Mouse (Mus musculus) neural tube, embryonic 11.5 days (tissue): Measurements from ENCODE around the gene Kcnma1. TPM values are rescaled to one million over a fixed set of nuclear protein-coding genes. Genes with fewer than 3 reads are reported as not detected.

Source experiments
- ATAC-seq: fragments of 200-750 bp; cut with Nextera tagmentation; 2 replicates; pipeline ENCODE4 v1.8.0; 2017; ENCODE audit warnings: moderate number of reproducible peaks, mild to moderate bottlenecking, moderate TSS enrichment, moderate library complexity; ENCODE audit not compliant: insufficient read depth, low FRiP score, low TSS enrichment
- DNase-seq: peaks from one replicate; pipeline ENCODE4 v3.0.0-alpha.2; 2015; ENCODE audit warnings: low spot score
- H3K27ac ChIP-seq: fragments of 300-500 bp; sonication (generic); 2 replicates; pipeline ENCODE4 v1.5.1; 2014; ENCODE audit warnings: low read depth, mild to moderate bottlenecking, low read length
- H3K27me3 ChIP-seq: fragments of 300-500 bp; sonication (generic); 2 replicates; pipeline ENCODE4 v1.6.1; 2014; ENCODE audit warnings: mild to moderate bottlenecking, low read length, mixed read lengths; ENCODE audit not compliant: control insufficient read depth, insufficient read depth
- H3K36me3 ChIP-seq: fragments of 300-500 bp; sonication (generic); 2 replicates; pipeline ENCODE4 v1.6.1; 2014; ENCODE audit warnings: mild to moderate bottlenecking, low read length, moderate library complexity, mixed read lengths; ENCODE audit not compliant: control insufficient read depth, insufficient read depth
- H3K4me1 ChIP-seq: fragments of 300-500 bp; sonication (generic); 2 replicates; pipeline ENCODE4 v1.6.1; 2014; ENCODE audit warnings: low read length, mixed read lengths; ENCODE audit not compliant: control insufficient read depth, insufficient read depth
- H3K4me2 ChIP-seq: fragments of 300-500 bp; sonication (generic); 2 replicates; pipeline ENCODE4 v1.6.1; 2014; ENCODE audit warnings: low read depth, mild to moderate bottlenecking, moderate library complexity
- H3K4me3 ChIP-seq: fragments of 300-500 bp; sonication (generic); 2 replicates; pipeline ENCODE4 v1.5.1; 2014; ENCODE audit warnings: low read depth, low read length
- H3K9ac ChIP-seq: fragments of 300-500 bp; sonication (generic); 2 replicates; pipeline ENCODE4 v1.6.1; 2014; ENCODE audit warnings: mild to moderate bottlenecking, low read length
- H3K9me3 ChIP-seq: fragments of 300-500 bp; sonication (generic); 2 replicates; pipeline ENCODE4 v1.6.1; 2016; ENCODE audit warnings: low read length; ENCODE audit not compliant: control insufficient read depth
- WGBS: fragments of 180-500 bp; shearing (Covaris S2); extraction: QIAGEN DNeasy Blood & Tissue Kit; methylation state at CpG from one replicate; pipeline ENCODE4 v1.1.7; 2014; 5-methylcytosine and 5-hydroxymethylcytosine counted together
- polyA plus RNA-seq: library from polyadenylated mRNA; unstranded; fragments of >200 nt; fragmentation: Nextera tagmentation; extraction: Ambion mirVana; gene quantifications from 2 replicates; pipeline ENCODE4 v1.2.1, GENCODE M21; 2014

The Kcnma1 gene
- polyA plus RNA-seq, 1 experiment from 2014 or later, result 2.7 TPM

- Histone ChIP-seq H3K4me3 (no peak overlapping the region), H3K9ac (no peak overlapping the region), H3K4me1 (no peaks in the 10 kb centered on the region; the same call in 1 of the 2 replicates), H3K9me3 (no peaks in the 10 kb centered on the region), H3K4me2 (no peak overlapping the region), H3K27me3 (no peaks in the 10 kb centered on the region), H3K36me3 (no peaks in the 10 kb centered on the region), H3K27ac (no peak overlapping the region)
- DNase-seq (no peak), ATAC-seq (no peak)
- WGBS, result 90% methylated on average over 6 of the region's 6 CpGs
These were observed 655.5 kb downstream of the Kcnma1 start for GRCm38 (mm10) chr14:23358776-23359175.

GRCm38 (mm10) chr14:23357529-23358278 lies 656.6 kb downstream of the Kcnma1 start:
- H3K4me1 ChIP-seq, result no peaks in the 10 kb centered on the region; the same call in 1 of the 2 replicates
- no peaks in the 10 kb centered on the region for H3K27me3 ChIP-seq
- ATAC-seq, result no peak
- H3K9me3 ChIP-seq, result no peaks in the 10 kb centered on the region
- H3K4me3 ChIP-seq, result no peak overlapping the region
- H3K36me3 ChIP-seq, result no peaks in the 10 kb centered on the region
- H3K4me2 ChIP-seq, result no peak overlapping the region
- 83% methylated on average over 8 of the region's 8 CpGs for WGBS
- no peak overlapping the region for H3K9ac ChIP-seq
- H3K27ac ChIP-seq, result no peak overlapping the region
- DNase-seq, result no peak

GRCm38 (mm10) chr14:23326786-23327185 lies 687.5 kb downstream of the Kcnma1 start:
- Histone ChIP-seq H3K4me2 (no peak overlapping the region), H3K9ac (no peak overlapping the region), H3K27ac (no peak overlapping the region), H3K36me3 (no peaks in the 10 kb centered on the region), H3K27me3 (no peaks in the 10 kb centered on the region), H3K4me3 (no peak overlapping the region), H3K9me3 (no peaks in the 10 kb centered on the region), H3K4me1 (no peaks in the 10 kb centered on the region)
- WGBS, result 81% methylated on average over 3 of the region's 3 CpGs
- no peak for DNase-seq
- ATAC-seq, result no peak

GRCm38 (mm10) chr14:23305288-23305687 lies 709.0 kb downstream of the Kcnma1 start:
- Histone ChIP-seq H3K27ac (no peak overlapping the region), H3K36me3 (no peaks in the 10 kb centered on the region), H3K4me2 (no peak overlapping the region), H3K9ac (no peak overlapping the region), H3K9me3 (no peaks in the 10 kb centered on the region), H3K27me3 (no peaks in the 10 kb centered on the region), H3K4me1 (0 out of 2 replicates have a peak, but pooled peaks cover 2% of the 10 kb centered on the region), H3K4me3 (no peak overlapping the region)
- 90% methylated on average over 5 of the region's 5 CpGs for WGBS
- no peak for DNase-seq
- no peak for ATAC-seq

- Histone ChIP-seq H3K36me3 (no peaks in the 10 kb centered on the region), H3K4me3 (no peak overlapping the region), H3K4me1 (no peaks in the 10 kb centered on the region), H3K4me2 (no peak overlapping the region), H3K27ac (no peak overlapping the region), H3K27me3 (no peaks in the 10 kb centered on the region), H3K9ac (no peak overlapping the region), H3K9me3 (no peaks in the 10 kb centered on the region)
- DNase-seq (no peak), ATAC-seq (no peak)
- 91% methylated on average over 2 of the region's 2 CpGs for WGBS
These were observed 713.8 kb downstream of the Kcnma1 start for GRCm38 (mm10) chr14:23300443-23300842.

GRCm38 (mm10) chr14:23290634-23291033 lies 723.7 kb downstream of the Kcnma1 start:
- no peak overlapping the region for H3K27ac ChIP-seq
- 83% methylated on average over 2 of the region's 2 CpGs for WGBS
- no peak overlapping the region for H3K4me2 ChIP-seq
- H3K36me3 ChIP-seq, result no peaks in the 10 kb centered on the region
- no peaks in the 10 kb centered on the region for H3K27me3 ChIP-seq
- no peak overlapping the region for H3K4me3 ChIP-seq
- no peaks in the 10 kb centered on the region for H3K4me1 ChIP-seq
- no peak overlapping the region for H3K9ac ChIP-seq
- no peak for DNase-seq
- H3K9me3 ChIP-seq, result no peaks in the 10 kb centered on the region
- no peak for ATAC-seq

GRCm38 (mm10) chr14:23266554-23267309 lies 747.6 kb downstream of the Kcnma1 start:
- Histone ChIP-seq H3K4me1 (no peaks in the 10 kb centered on the region), H3K4me2 (no peak overlapping the region), H3K9ac (no peak overlapping the region), H3K27ac (no peak overlapping the region), H3K9me3 (no peaks in the 10 kb centered on the region), H3K27me3 (no peaks in the 10 kb centered on the region), H3K36me3 (no peaks in the 10 kb centered on the region), H3K4me3 (no peak overlapping the region)
- ATAC-seq, result no peak
- no peak for DNase-seq
- 53% methylated on average over 4 of the region's 4 CpGs for WGBS

- H3K27me3 ChIP-seq, result no peaks in the 10 kb centered on the region
- H3K36me3 ChIP-seq, result no peaks in the 10 kb centered on the region
- DNase-seq, result no peak
- H3K27ac ChIP-seq, result no peak overlapping the region
- no peaks in the 10 kb centered on the region for H3K9me3 ChIP-seq
- H3K9ac ChIP-seq, result no peak overlapping the region
- no peak overlapping the region for H3K4me2 ChIP-seq
- WGBS, result 62% methylated on average over 4 of the region's 4 CpGs
- no peaks in the 10 kb centered on the region for H3K4me1 ChIP-seq
- no peak for ATAC-seq
- H3K4me3 ChIP-seq, result no peak overlapping the region
These were observed 761.1 kb downstream of the Kcnma1 start for GRCm38 (mm10) chr14:23253154-23253553.

- no peak for ATAC-seq
- no peaks in the 10 kb centered on the region for H3K9me3 ChIP-seq
- H3K4me3 ChIP-seq, result no peak overlapping the region
- H3K4me2 ChIP-seq, result no peak overlapping the region
- WGBS, result 59% methylated on average over 5 of the region's 5 CpGs
- H3K36me3 ChIP-seq, result no peaks in the 10 kb centered on the region
- H3K4me1 ChIP-seq, result no peaks in the 10 kb centered on the region
- no peak for DNase-seq
- H3K27ac ChIP-seq, result no peak overlapping the region
- no peak overlapping the region for H3K9ac ChIP-seq
- H3K27me3 ChIP-seq, result no peaks in the 10 kb centered on the region
These were observed 769.8 kb downstream of the Kcnma1 start for GRCm38 (mm10) chr14:23244446-23244845.
